Mouse (Mus musculus): ENCODE measurements around the gene Atxn10. TPM values are rescaled to one million over a fixed set of nuclear protein-coding genes. Genes with fewer than 3 reads are reported as not detected.

Gene Atxn10
- polyA plus RNA-seq, 1 experiment = 216 TPM

- Histone ChIP-seq H3K4me3 (no peak overlapping the region), H3K27me3 (ENCODE audit: control insufficient read depth, insufficient read depth, insufficient read length) (no peaks in the 10 kb centered on the region), H3K79me2 (ENCODE audit: control insufficient read depth, insufficient read depth) (no peaks in the 10 kb centered on the region), H3K36me3 (ENCODE audit: control insufficient read depth, insufficient read depth) (peaks cover 37% of the 10 kb centered on the region), H3K4me2 (ENCODE audit: low read depth) (no peak overlapping the region), H3ac (ENCODE audit: control insufficient read depth, insufficient read length) (no peak overlapping the region)
- TF ChIP-seq POLR2A (IDR thresholded peaks at IDR 0.05; ENCODE audit: insufficient read length, low read depth) (no peak), E2F4 (IDR thresholded peaks at IDR 0.05; ENCODE audit: insufficient read depth) (no peak)
These were observed 52.7 kb downstream of the Atxn10 start for GRCm38 (mm10) chr15:85388696-85389095.

GRCm38 (mm10) chr15:85389915-85390314, 53.9 kb downstream of the Atxn10 start:
- H3ac ChIP-seq (ENCODE audit: control insufficient read depth, insufficient read length) = no peak overlapping the region
- no peak overlapping the region for H3K4me2 ChIP-seq (ENCODE audit: low read depth)
- H3K27me3 ChIP-seq (ENCODE audit: control insufficient read depth, insufficient read depth, insufficient read length) = no peaks in the 10 kb centered on the region
- H3K79me2 ChIP-seq (ENCODE audit: control insufficient read depth, insufficient read depth) = no peaks in the 10 kb centered on the region
- H3K36me3 ChIP-seq (ENCODE audit: control insufficient read depth, insufficient read depth) = peaks cover 28% of the 10 kb centered on the region
- TF ChIP-seq MYOG (IDR thresholded peaks at IDR 0.05; ENCODE audit: control insufficient read depth in 1 of 3, insufficient read depth in 1 of 3, insufficient read length in 2 of 3, low read depth in 2 of 3) (no peak), USF1 (IDR thresholded peaks at IDR 0.05; ENCODE audit: low read depth) (no peak), MYOD1 (IDR thresholded peaks at IDR 0.05; ENCODE audit: control insufficient read depth in 1 of 3, insufficient read length in 2 of 3, low read depth in 2 of 3) (no peak), TCF3 (IDR thresholded peaks at IDR 0.05; ENCODE audit: insufficient read length, low read depth) (no peak), E2F4 (IDR thresholded peaks at IDR 0.05; ENCODE audit: insufficient read depth) (no peak), TCF12 (IDR thresholded peaks at IDR 0.05; ENCODE audit: insufficient read depth, poor library complexity, severe bottlenecking) (no peak)
- no peak overlapping the region for H3K4me3 ChIP-seq

- no peak overlapping the region for H3K4me2 ChIP-seq (ENCODE audit: low read depth)
- no peaks in the 10 kb centered on the region for H3K79me2 ChIP-seq (ENCODE audit: control insufficient read depth, insufficient read depth)
- TF ChIP-seq USF1 (IDR thresholded peaks at IDR 0.05; ENCODE audit: low read depth) (no peak), POLR2AphosphoS2 (IDR thresholded peaks at IDR 0.05; ENCODE audit: insufficient read length, low read depth) (no peak), SRF (IDR thresholded peaks at IDR 0.05; ENCODE audit: control insufficient read depth, insufficient read length, low read depth) (no peak), TCF12 (IDR thresholded peaks at IDR 0.05; ENCODE audit: insufficient read depth, poor library complexity, severe bottlenecking) (no peak), MYOG (IDR thresholded peaks at IDR 0.05; ENCODE audit: control insufficient read depth in 1 of 3, insufficient read depth in 1 of 3, insufficient read length in 2 of 3, low read depth in 2 of 3) (no peak), MYOD1 (IDR thresholded peaks at IDR 0.05; ENCODE audit: control insufficient read depth in 1 of 3, insufficient read length in 2 of 3, low read depth in 2 of 3) (no peak), E2F4 (IDR thresholded peaks at IDR 0.05; ENCODE audit: insufficient read depth) (no peak), TCF3 (IDR thresholded peaks at IDR 0.05; ENCODE audit: insufficient read length, low read depth) (no peak), REST (IDR thresholded peaks at IDR 0.05; ENCODE audit: insufficient read depth, insufficient read length) (no peak), POLR2A (IDR thresholded peaks at IDR 0.05; ENCODE audit: insufficient read length, low read depth) (no peak), MAX (IDR thresholded peaks at IDR 0.05; ENCODE audit: low read depth) (no peak), CEBPB (IDR thresholded peaks at IDR 0.05; ENCODE audit: insufficient read depth, poor library complexity, severe bottlenecking) (no peak)
- peaks cover 37% of the 10 kb centered on the region for H3K36me3 ChIP-seq (ENCODE audit: control insufficient read depth, insufficient read depth)
- H3ac ChIP-seq (ENCODE audit: control insufficient read depth, insufficient read length) = no peak overlapping the region
- no peaks in the 10 kb centered on the region for H3K27me3 ChIP-seq (ENCODE audit: control insufficient read depth, insufficient read depth, insufficient read length)
- no peak overlapping the region for H3K4me3 ChIP-seq
These were observed 59.3 kb downstream of the Atxn10 start for GRCm38 (mm10) chr15:85395360-85395759.

- Histone ChIP-seq H3K79me2 (ENCODE audit: control insufficient read depth, insufficient read depth) (no peaks in the 10 kb centered on the region), H3K27me3 (ENCODE audit: control insufficient read depth, insufficient read depth, insufficient read length) (no peaks in the 10 kb centered on the region), H3K36me3 (ENCODE audit: control insufficient read depth, insufficient read depth) (peaks cover 7% of the 10 kb centered on the region), H3K4me2 (ENCODE audit: low read depth) (no peak overlapping the region), H3ac (ENCODE audit: control insufficient read depth, insufficient read length) (no peak overlapping the region), H3K4me3 (no peak overlapping the region)
- TF ChIP-seq MYOD1 (IDR thresholded peaks at IDR 0.05; ENCODE audit: control insufficient read depth in 1 of 3, insufficient read length in 2 of 3, low read depth in 2 of 3) (no peak), MYOG (IDR thresholded peaks at IDR 0.05; ENCODE audit: control insufficient read depth in 1 of 3, insufficient read depth in 1 of 3, insufficient read length in 2 of 3, low read depth in 2 of 3) (peak in 1 of 3 experiments; percentile 8)
These were observed 65.9 kb downstream of the Atxn10 start for GRCm38 (mm10) chr15:85401926-85402325.

- H3K27me3 ChIP-seq (ENCODE audit: control insufficient read depth, insufficient read depth, insufficient read length) = no peaks in the 10 kb centered on the region
- H3K4me2 ChIP-seq (ENCODE audit: low read depth) = peak overlapping the region; percentile 32
- H3K79me2 ChIP-seq (ENCODE audit: control insufficient read depth, insufficient read depth) = no peaks in the 10 kb centered on the region
- H3ac ChIP-seq (ENCODE audit: control insufficient read depth, insufficient read length) = no peak overlapping the region
- TF ChIP-seq E2F4 (IDR thresholded peaks at IDR 0.05; ENCODE audit: insufficient read depth) (no peak), USF1 (IDR thresholded peaks at IDR 0.05; ENCODE audit: low read depth) (no peak), REST (IDR thresholded peaks at IDR 0.05; ENCODE audit: insufficient read depth, insufficient read length) (no peak), MYOG (IDR thresholded peaks at IDR 0.05; ENCODE audit: control insufficient read depth in 1 of 3, insufficient read depth in 1 of 3, insufficient read length in 2 of 3, low read depth in 2 of 3) (peak; percentile 58 to 87 (median 58)), POLR2AphosphoS2 (IDR thresholded peaks at IDR 0.05; ENCODE audit: insufficient read length, low read depth) (no peak), MYOD1 (IDR thresholded peaks at IDR 0.05; ENCODE audit: control insufficient read depth in 1 of 3, insufficient read length in 2 of 3, low read depth in 2 of 3) (peak in 2 of 3 experiments; percentile 6 to 65), MAX (IDR thresholded peaks at IDR 0.05; ENCODE audit: low read depth) (no peak), CEBPB (IDR thresholded peaks at IDR 0.05; ENCODE audit: insufficient read depth, poor library complexity, severe bottlenecking) (no peak), TCF12 (IDR thresholded peaks at IDR 0.05; ENCODE audit: insufficient read depth, poor library complexity, severe bottlenecking) (peak; percentile 32), TCF3 (IDR thresholded peaks at IDR 0.05; ENCODE audit: insufficient read length, low read depth) (peak; percentile 10), POLR2A (IDR thresholded peaks at IDR 0.05; ENCODE audit: insufficient read length, low read depth) (peak; percentile 27), SRF (IDR thresholded peaks at IDR 0.05; ENCODE audit: control insufficient read depth, insufficient read length, low read depth) (no peak)
- H3K4me3 ChIP-seq = no peak overlapping the region
- no peaks in the 10 kb centered on the region for H3K36me3 ChIP-seq (ENCODE audit: control insufficient read depth, insufficient read depth)
These were observed 67.2 kb downstream of the Atxn10 start for GRCm38 (mm10) chr15:85403256-85403731.

Measured in myocyte (in vitro differentiated cells).